ENCODE assay signal across 8 mouse cellular contexts in the genomic region with DNA sequence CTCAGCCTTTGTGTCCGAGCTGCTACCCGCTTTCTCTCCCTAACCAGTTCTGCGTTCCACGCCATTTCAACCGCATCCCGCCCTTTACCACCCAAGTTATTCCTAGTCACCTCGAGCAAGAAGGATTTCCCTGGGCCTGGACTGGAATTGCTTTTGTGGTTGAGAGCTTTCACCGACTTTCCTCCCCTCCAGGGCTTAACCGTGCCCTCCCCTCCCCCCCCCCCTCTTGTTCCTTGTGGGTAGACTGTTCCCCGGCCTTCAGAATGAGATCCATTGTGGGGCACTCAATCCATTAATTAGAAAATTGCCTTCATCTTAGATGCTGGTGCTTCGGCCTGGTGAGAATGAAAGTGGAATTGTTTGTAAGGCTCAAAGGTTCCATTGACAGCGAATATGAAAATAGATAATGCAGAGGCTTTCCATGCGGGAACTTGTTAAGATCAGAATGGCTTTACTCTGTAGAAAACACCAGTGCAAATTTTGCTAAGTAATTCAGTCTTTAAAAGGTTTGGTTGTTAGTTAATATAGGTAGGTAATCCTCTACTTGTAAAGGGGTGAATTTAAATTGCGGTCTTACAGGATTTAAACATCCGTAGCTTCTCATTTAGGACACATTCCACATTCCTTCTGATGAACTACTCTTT. TPM values are rescaled to one million over a fixed set of nuclear protein-coding genes. Genes with fewer than 3 reads are reported as not detected.
DNase-seq lines count a peak whose midpoint lies in the region; ATAC-seq and TF ChIP-seq lines count a peak whose summit lies in the region.

No protein-coding gene starts in this region.

- no peak for DNase-seq in lung, postnatal 14 days
- DNase-seq in heart, embryonic 10.5 days (ENCODE audit: low spot score): peak; percentile 75
- no peak for DNase-seq in limb, embryonic 14.5 days (ENCODE audit: low spot score)
- DNase-seq in right cerebral cortex, postnatal 14 days: no peak
- DNase-seq in layer of hippocampus, adult 9-10 months (ENCODE audit: low spot score): no peak

- H3K9ac ChIP-seq in lung, embryonic 15.5 days: peak overlapping the region; percentile 8; the same call in 1 of the 2 replicates
- peak overlapping the region; percentile 52 for H3K9ac ChIP-seq in limb, embryonic 14.5 days (ENCODE audit: low read depth, low read length, severe bottlenecking)
- 0 out of 2 replicates have a peak overlapping the region, but pooled peaks have one; percentile 0 for H3K9ac ChIP-seq in stomach, embryonic 14.5 days (replicated peaks; ENCODE audit: low read depth, low read length)

- H3K36me3 ChIP-seq in lung, embryonic 15.5 days: no peaks in the 10 kb centered on the region; the same call in 1 of the 2 replicates
- peaks cover 21% of the 10 kb centered on the region for H3K36me3 ChIP-seq in heart, embryonic 10.5 days
- peaks cover 4% of the 10 kb centered on the region for H3K36me3 ChIP-seq in limb, embryonic 14.5 days (ENCODE audit: control insufficient read depth, insufficient read depth, low read length)
- no peaks in the 10 kb centered on the region for H3K36me3 ChIP-seq in stomach, embryonic 14.5 days (ENCODE audit: control insufficient read depth, insufficient read depth, low read length)

- peak overlapping the region; percentile 65 for H3K4me2 ChIP-seq in lung, embryonic 15.5 days
- H3K4me2 ChIP-seq in limb, embryonic 14.5 days (replicated peaks; ENCODE audit: low read depth, low read length, severe bottlenecking): peak overlapping the region; percentile 53
- H3K4me2 ChIP-seq in stomach, embryonic 14.5 days (replicated peaks; ENCODE audit: low read depth, low read length): peak overlapping the region; percentile 32

- 43% methylated on average over 15 of the region's 15 CpGs for WGBS in lung, embryonic 15.5 days
- 46% methylated on average over 15 of the region's 15 CpGs for WGBS in heart, embryonic 10.5 days
- 59% methylated on average over 15 of the region's 15 CpGs for WGBS in limb, embryonic 14.5 days
- WGBS in stomach, embryonic 14.5 days: 51% methylated on average over 15 of the region's 15 CpGs

- TF ChIP-seq POLR2A in limb, embryonic 14.5 days (IDR thresholded peaks at IDR 0.05; ENCODE audit: borderline replicate concordance, extremely low read depth, insufficient read depth, insufficient read length): no peak

- H3K27me3 ChIP-seq in lung, embryonic 15.5 days: no peaks in the 10 kb centered on the region
- no peaks in the 10 kb centered on the region for H3K27me3 ChIP-seq in heart, embryonic 10.5 days (ENCODE audit: insufficient read depth, poor library complexity, severe bottlenecking)
- H3K27me3 ChIP-seq in limb, embryonic 14.5 days (ENCODE audit: control insufficient read depth, insufficient read depth, low read length): no peaks in the 10 kb centered on the region
- no peaks in the 10 kb centered on the region for H3K27me3 ChIP-seq in stomach, embryonic 14.5 days (ENCODE audit: control insufficient read depth, insufficient read depth, low read length)

- peaks cover 32% of the 10 kb centered on the region for H3K4me1 ChIP-seq in lung, embryonic 15.5 days
- peaks cover 12% of the 10 kb centered on the region for H3K4me1 ChIP-seq in heart, embryonic 10.5 days
- peaks cover 16% of the 10 kb centered on the region for H3K4me1 ChIP-seq in limb, embryonic 14.5 days (ENCODE audit: control insufficient read depth, insufficient read depth, low read length)
- H3K4me1 ChIP-seq in stomach, embryonic 14.5 days (ENCODE audit: control insufficient read depth, insufficient read depth, low read length): peaks cover 2% of the 10 kb centered on the region

- H3K27ac ChIP-seq in lung, embryonic 15.5 days: peak overlapping the region; percentile 77
- H3K27ac ChIP-seq in heart, embryonic 10.5 days: peak overlapping the region; percentile 89
- H3K27ac ChIP-seq in limb, embryonic 14.5 days (replicated peaks; ENCODE audit: low read depth, low read length): peak overlapping the region; percentile 90
- peak overlapping the region; percentile 84 for H3K27ac ChIP-seq in stomach, embryonic 14.5 days (ENCODE audit: low read length)

- H3K4me3 ChIP-seq in lung, embryonic 15.5 days: peak overlapping the region; percentile 1; the same call in 1 of the 2 replicates
- peak overlapping the region; percentile 70 for H3K4me3 ChIP-seq in heart, embryonic 10.5 days
- peak overlapping the region; percentile 57 for H3K4me3 ChIP-seq in limb, embryonic 14.5 days (replicated peaks; ENCODE audit: low read length)
- H3K4me3 ChIP-seq in stomach, embryonic 14.5 days (ENCODE audit: low read depth, low read length): peak overlapping the region; percentile 11; the same call in 1 of the 2 replicates

- peaks cover 32% of the 10 kb centered on the region for H3K9me3 ChIP-seq in lung, embryonic 15.5 days
- H3K9me3 ChIP-seq in heart, embryonic 10.5 days: peaks cover 33% of the 10 kb centered on the region
- peaks cover 44% of the 10 kb centered on the region for H3K9me3 ChIP-seq in limb, embryonic 14.5 days (ENCODE audit: control insufficient read depth, low read length)
- peaks cover 46% of the 10 kb centered on the region for H3K9me3 ChIP-seq in stomach, embryonic 14.5 days (ENCODE audit: control insufficient read depth, low read depth, low read length)

- ATAC-seq in lung, embryonic 15.5 days (ENCODE audit: borderline replicate concordance, extremely low read depth, low FRiP score, low TSS enrichment): no peak
- ATAC-seq in limb, embryonic 14.5 days (ENCODE audit: low FRiP score, low read depth): no peak
- no peak for ATAC-seq in stomach, embryonic 14.5 days (ENCODE audit: insufficient number of reproducible peaks, insufficient read depth, low FRiP score, low read depth)
- ATAC-seq in CD4-positive, CD25-positive, alpha-beta regulatory T cell, adult 4 months: no peak

RNA-seq across cellular contexts. Expression of gene Mest, which starts 12.5 kb away (rescaled TPM):
- polyA plus RNA-seq in lung, embryonic 15.5 days (2015; fragmentation: Nextera tagmentation; extraction: Ambion mirVana): 1,436 and 1,497 TPM in 2 replicates
- polyA plus RNA-seq in heart, embryonic 10.5 days (2016; fragmentation: Nextera tagmentation; extraction: Ambion mirVana): 3,213 and 4,348 TPM in 2 replicates
- polyA plus RNA-seq in limb, embryonic 14.5 days (2012; rRNA removed): 3,348 and 4,195 TPM in 2 replicates
- 2,178 and 2,321 TPM in 2 replicates for polyA plus RNA-seq in limb, embryonic 14.5 days (2014; fragmentation: Nextera tagmentation; extraction: Ambion mirVana)
- 1,146 and 1,247 TPM in 2 replicates for polyA plus RNA-seq in stomach, embryonic 14.5 days (2014; fragmentation: Nextera tagmentation; extraction: Ambion mirVana)
- polyA plus RNA-seq in CD4-positive, CD25-positive, alpha-beta regulatory T cell, adult 4 months (2017; shearing (Covaris generic)): 1 to 10 TPM; 1.2 to 1.6 TPM

RNA-seq across cellular contexts. Expression of gene Cep41, which starts 42.3 kb away (rescaled TPM):
- 12.1 and 13.0 TPM in 2 replicates for polyA plus RNA-seq in lung, embryonic 15.5 days (2015; fragmentation: Nextera tagmentation; extraction: Ambion mirVana)
- 12.5 and 15.3 TPM in 2 replicates for polyA plus RNA-seq in heart, embryonic 10.5 days (2016; fragmentation: Nextera tagmentation; extraction: Ambion mirVana)
- polyA plus RNA-seq in limb, embryonic 14.5 days (2012; rRNA removed): 44.3 and 48.5 TPM in 2 replicates
- 41.1 and 50.9 TPM in 2 replicates for polyA plus RNA-seq in limb, embryonic 14.5 days (2014; fragmentation: Nextera tagmentation; extraction: Ambion mirVana)
- polyA plus RNA-seq in stomach, embryonic 14.5 days (2014; fragmentation: Nextera tagmentation; extraction: Ambion mirVana): 10.8 and 12.9 TPM in 2 replicates
- polyA plus RNA-seq in CD4-positive, CD25-positive, alpha-beta regulatory T cell, adult 4 months (2017; shearing (Covaris generic)): 10 to 100 TPM; 11.3 to 12.6 TPM

Comparison
In these comparisons a context has a peak if more than half of its experiments do, and no peak if none do; other contexts are left out.
1. H3K4me3 ChIP-seq: peak in every context shown above with its lines; median percentile 70 in heart, embryonic 10.5 days; 57 in limb, embryonic 14.5 days; 11 in stomach, embryonic 14.5 days; 1 in lung, embryonic 15.5 days.
2. H3K9ac ChIP-seq: peak in every context shown above with its lines; median percentile 52 in limb, embryonic 14.5 days; 8 in lung, embryonic 15.5 days; 0 in stomach, embryonic 14.5 days.
3. RNA of gene Mest, which starts 12.5 kb away (polyA plus RNA-seq): 2,178 to 4,195 TPM in limb, embryonic 14.5 days, 3,213 to 4,348 TPM in heart, embryonic 10.5 days, 1,436 to 1,497 TPM in lung, embryonic 15.5 days and 1,146 to 1,247 TPM in stomach, embryonic 14.5 days; 1.2 to 1.6 TPM in CD4-positive, CD25-positive, alpha-beta regulatory T cell, adult 4 months; every median in the first group is over 100 times any median in the second.
4. Peak in every context shown above with its lines, with median percentiles within 50 percentile points of each other: H3K27ac ChIP-seq and H3K4me2 ChIP-seq.